Mouse (Mus musculus) urinary bladder, adult 18-20 months (tissue): ENCODE data around the gene Ifi205.
"Not testable (repeated sequence)": the region's sequence is repeated elsewhere in the genome, so short reads cannot be mapped to it uniquely, and the experiment has no call there.

Source experiments
- DNase-seq, 2 experiments: peaks; one replicate each; pipeline ENCODE4 v3.0.0; 2022; ENCODE audit warnings: low spot score in 2 of 2, mixed read lengths in 2 of 2

Ifi205 gene

DNA sequence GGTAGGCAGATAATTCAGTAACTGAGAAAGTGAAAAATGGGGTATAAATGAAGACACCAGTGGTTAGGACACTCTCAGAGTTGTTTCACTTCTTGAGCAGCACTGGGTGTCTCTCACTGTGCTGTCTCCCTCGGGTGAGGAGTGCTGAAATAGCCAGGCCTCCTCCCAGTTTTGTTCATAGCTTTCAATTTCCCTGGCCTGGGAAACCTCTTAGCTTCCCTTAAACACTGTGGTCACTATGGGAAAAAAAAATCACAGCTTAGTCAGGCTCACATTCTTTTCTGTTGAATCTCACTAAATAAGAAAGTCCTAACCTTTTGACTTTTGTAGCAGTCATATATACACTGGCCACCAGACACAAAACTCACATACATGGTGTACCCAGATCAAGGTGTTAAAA is at the start of gene Ifi205:
Ifi205 (minus strand) TSS at position 113 of the 400 bp plus-strand sequence.
- no peak for DNase-seq

DNA sequence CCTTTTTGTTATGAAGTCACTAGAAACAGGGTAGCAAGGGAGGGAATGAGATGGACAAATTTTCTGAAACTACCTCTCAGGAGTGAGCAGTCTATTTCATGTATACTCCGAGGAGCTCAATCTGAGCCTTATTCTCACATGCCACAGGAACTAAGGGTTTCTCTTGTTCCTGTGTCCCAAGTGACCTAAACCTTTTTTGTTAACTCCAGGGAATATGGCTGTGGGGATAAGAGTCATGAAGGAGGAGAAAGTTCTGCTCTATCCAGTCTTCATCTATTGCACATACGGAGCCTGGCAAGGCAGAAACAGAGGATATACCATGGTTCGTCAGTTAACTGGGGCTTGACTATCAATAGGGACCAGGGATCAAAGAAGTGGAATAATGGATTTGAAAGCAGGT is 34.7 kb upstream of the Ifi205 start, which contains the start of gene Olfr430:
Olfr430 (plus strand) TSS at position 301 of the 400 bp plus-strand sequence.
- no peak for DNase-seq

DNA sequence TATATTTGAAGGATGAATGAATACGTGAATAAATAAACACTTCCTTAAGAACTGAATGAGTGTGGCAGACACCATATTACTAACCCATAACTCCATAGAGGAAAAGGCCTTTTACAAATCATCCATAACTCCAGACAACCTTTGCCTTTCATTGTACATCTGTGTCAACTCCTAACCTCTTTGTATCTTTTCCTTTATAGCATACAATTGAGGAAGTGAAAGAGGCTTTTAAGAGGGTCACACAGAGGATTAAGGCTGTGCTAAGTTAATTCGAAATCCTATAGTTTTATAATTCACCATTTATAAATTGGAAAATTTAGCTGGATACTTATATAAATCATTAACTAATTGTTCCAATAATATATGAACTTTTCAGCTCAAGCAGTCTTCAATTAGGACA is 23.6 kb upstream of the Ifi205 start:
- DNase-seq = no peak

- no peak for DNase-seq
Observed at GRCm38 (mm10) chr1:174052981-174053380, 21.4 kb upstream of the Ifi205 start.

GRCm38 (mm10) chr1:174051931-174052536 is 20.4 kb upstream of the Ifi205 start:
- no peak for DNase-seq

- DNase-seq = no peak
Observed at GRCm38 (mm10) chr1:174051515-174051914, 19.9 kb upstream of the Ifi205 start.

DNA sequence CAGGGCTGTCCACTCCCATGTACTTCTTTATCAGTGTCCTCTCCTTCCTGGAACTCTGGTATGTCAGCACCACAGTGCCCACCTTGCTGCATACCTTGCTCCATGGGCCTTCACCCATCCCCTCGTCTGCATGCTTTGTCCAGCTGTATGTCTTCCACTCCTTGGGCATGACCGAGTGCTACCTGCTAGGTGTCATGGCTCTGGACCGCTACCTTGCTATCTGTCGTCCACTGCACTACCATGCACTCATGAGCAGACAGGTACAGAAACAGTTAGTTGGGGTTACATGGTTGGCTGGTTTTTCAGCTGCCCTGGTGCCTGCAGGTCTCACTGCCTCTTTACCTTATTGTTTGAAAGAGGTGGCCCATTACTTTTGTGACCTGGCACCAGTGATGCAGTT is 18.9 kb upstream of the Ifi205 start:
- DNase-seq = no peak

- DNase-seq = not testable (repeated sequence)
Observed at GRCm38 (mm10) chr1:174049357-174049756, 17.7 kb upstream of the Ifi205 start.

- no peak for DNase-seq
Observed at GRCm38 (mm10) chr1:174048893-174049292, 17.3 kb upstream of the Ifi205 start, which contains the start of gene Olfr432. Gene Olfr432 (plus strand): TSS chr1:174049205.

DNA sequence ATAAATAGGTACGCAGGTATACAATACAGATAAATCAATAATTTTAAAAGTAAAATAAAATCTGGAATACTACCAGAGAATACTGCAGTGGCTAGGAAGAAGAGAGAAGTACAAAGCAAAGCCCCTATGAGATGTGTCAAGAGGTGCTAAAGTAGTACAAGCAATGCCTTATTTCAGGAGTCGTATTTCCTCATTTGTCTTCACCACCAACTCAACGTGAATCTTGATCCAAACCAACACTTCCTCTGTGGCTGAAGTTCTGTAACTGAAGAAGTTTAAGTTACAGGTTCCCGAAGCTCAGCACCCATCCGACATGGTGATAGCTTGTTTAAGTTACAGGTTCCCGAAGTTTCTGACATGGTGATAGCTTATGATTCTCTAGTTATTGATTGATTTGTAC is 16.6 kb upstream of the Ifi205 start:
- DNase-seq = not testable (repeated sequence)

DNA sequence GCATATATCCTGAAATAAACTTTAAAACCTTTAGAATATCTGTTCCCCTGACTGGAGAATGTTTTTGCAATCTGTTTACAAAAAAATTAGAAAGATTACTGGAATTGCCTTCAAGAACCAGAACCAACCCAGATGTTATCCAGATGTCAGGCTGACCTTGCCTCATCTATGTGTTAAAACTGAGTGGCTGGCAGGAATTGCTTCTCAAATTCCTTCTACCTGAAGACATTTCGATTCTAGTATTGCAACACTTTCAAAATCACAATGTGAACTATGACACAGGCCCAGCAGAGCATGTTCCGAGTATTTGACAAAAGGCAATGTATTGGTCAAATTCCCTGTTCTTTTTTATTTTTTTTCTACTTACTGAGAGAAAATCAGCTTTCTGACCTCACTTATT is 12.8 kb upstream of the Ifi205 start:
- no peak for DNase-seq

GRCm38 (mm10) chr1:174042091-174042884 is 10.7 kb upstream of the Ifi205 start:
- DNase-seq = not testable (repeated sequence)

DNA sequence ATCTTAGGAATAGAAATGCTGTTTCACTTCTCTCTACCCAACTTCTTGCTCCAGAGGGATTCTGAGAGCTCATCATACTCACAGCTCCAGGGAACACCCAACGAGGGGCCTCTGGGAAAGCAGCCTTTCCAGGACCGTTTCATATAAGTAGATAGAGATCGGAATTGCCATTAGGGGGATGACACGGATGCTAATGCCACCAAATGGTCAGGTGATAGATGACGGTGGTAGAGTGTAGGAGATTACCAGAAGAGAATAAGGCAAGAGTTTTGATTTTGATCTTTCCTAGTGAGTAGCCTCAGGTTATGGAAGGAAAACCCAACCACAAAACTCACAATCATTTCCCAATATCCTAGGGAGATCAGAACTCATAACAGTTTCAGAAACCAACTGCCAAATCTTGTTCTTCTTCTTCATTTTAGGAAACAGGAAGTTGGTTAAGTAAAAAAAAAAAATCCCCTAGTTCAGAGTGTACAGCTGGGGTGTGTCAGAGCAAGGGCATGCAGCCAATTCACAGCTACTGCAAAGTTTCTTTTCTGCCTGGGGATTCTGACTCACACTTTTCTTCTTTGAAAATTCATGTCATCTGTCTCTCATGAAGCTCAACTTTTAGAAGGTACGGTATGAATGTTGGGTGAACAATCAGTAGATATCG is 9.0 kb upstream of the Ifi205 start, which contains the start of gene Olfr433:
Olfr433 (plus strand) TSS at position 183 of the 655 bp plus-strand sequence.
- DNase-seq = peak in 1 of 2 experiments; percentile 60

- no peak for DNase-seq
Observed at GRCm38 (mm10) chr1:174038480-174038879, 6.9 kb upstream of the Ifi205 start.

GRCm38 (mm10) chr1:174035841-174036240 is 4.2 kb upstream of the Ifi205 start:
- DNase-seq = no peak

GRCm38 (mm10) chr1:174007050-174007449 is 24.6 kb downstream of the Ifi205 start:
- DNase-seq = not testable (repeated sequence)

DNA sequence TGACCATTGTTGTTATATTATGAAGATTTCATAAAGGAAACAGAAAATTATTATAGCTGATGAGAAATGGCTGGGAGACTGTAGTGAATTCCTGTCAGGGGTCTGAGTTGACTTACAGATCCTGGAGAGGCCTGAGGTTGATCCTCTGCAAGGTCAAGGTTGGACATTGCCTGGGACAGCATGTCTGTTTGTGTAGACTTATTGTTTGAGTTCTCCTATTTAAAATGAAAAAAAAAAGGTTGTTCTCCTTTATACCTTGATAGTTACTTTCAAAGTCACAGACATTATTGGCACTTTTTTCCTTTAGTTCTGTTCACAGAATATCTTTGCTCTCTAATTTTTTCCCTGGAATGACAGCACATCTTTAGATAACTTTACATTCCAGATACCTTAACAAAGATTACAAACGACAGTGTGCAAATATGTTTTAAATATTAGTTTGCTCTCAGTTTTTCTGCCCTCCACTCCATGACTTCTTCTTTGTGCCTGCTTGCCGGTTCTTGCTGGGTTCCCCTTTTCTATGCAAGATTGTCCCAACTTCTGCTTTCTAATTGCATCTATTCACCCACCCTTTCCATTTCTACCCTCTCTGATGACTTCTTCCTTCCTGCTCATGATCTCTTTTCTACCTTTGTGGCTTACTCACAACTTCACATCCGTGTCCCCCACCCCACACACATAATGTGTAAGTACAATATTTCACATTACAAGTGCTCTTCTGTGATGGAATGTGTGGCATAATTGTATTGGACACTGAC is 27.1 kb downstream of the Ifi205 start:
- not testable (repeated sequence) for DNase-seq

- no peak for DNase-seq
Observed at GRCm38 (mm10) chr1:173995003-173995402, 36.6 kb downstream of the Ifi205 start.

GRCm38 (mm10) chr1:173982694-173983305 is 48.8 kb downstream of the Ifi205 start, which contains the start of gene Ifi202b:
Gene Ifi202b (minus strand): TSS chr1:173982744.
- not testable (repeated sequence) for DNase-seq

DNA sequence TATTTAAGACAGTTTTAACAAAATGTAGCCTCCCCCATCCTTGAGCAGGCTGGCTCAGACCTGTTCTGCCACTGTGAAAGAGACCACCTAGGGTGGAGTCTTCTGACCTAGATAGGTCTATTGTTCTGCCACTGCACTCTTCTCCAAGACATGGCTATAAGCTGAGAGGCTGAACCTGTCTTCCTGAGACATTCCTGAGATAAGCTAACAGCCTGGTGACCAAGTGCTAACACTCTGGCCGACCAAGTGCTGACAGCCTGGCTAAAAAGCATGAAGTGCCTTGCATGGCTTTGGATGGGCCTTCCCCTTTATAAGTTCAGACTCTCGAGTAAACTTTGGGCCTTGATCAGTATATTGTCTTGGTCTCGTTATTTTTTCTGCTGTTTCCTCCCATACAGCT is 50.6 kb downstream of the Ifi205 start:
- DNase-seq = not testable (repeated sequence)

DNA sequence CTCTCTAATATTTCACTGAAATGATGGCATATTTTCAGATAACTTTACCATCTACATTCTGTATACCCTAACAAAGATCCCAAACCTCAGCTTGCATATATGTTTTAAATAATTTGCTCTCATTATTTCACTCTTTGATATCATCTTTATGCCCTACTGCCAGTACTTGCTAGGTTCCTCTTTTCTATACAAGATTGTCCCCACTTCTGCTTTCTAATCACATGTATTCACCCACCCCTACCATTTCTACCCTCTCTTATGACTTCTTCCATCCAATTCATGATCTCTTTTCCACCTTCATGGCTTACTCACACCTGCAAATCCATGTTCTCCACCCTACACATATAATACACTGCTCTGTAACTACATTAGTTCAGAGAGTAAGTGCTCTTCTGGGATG is 54.0 kb downstream of the Ifi205 start:
- no peak for DNase-seq
